ENCODE assay signal across 9 mouse cellular contexts in genomic region chr5:101932971-101933810, GRCm38 (mm10).
DNase-seq lines count a peak whose midpoint lies in the region; ATAC-seq and TF ChIP-seq lines count a peak whose summit lies in the region.
"Had no signal": no experiment of that assay in that cellular context is flagged by ENCODE, and none has a peak within 500 bp of the region (broad histone marks: within the 10 kb centered on the region; RNA-seq: fewer than 3 reads in every experiment).

No protein-coding gene starts in this region.

- no peak overlapping the region for H3K27ac ChIP-seq in midbrain, postnatal 0 days (ENCODE audit: low read depth, low read length)
- H3K27ac ChIP-seq in midbrain, embryonic 13.5 days = no peak overlapping the region
- H3K27ac ChIP-seq in limb, embryonic 10.5 days = no peak overlapping the region
- H3K27ac ChIP-seq: embryonic facial prominence, embryonic 12.5 days had no signal

- no peaks in the 10 kb centered on the region for H3K27me3 ChIP-seq in midbrain, postnatal 0 days (ENCODE audit: insufficient read depth, low read length)
- H3K27me3 ChIP-seq in midbrain, embryonic 13.5 days = no peaks in the 10 kb centered on the region
- no peaks in the 10 kb centered on the region for H3K27me3 ChIP-seq in limb, embryonic 10.5 days (ENCODE audit: low read depth, poor library complexity, severe bottlenecking)
- H3K27me3 ChIP-seq: embryonic facial prominence, embryonic 12.5 days had no signal

- H3K4me3 ChIP-seq in midbrain, postnatal 0 days (ENCODE audit: low read depth, low read length) = no peak overlapping the region
- no peak overlapping the region for H3K4me3 ChIP-seq in midbrain, embryonic 13.5 days (replicated peaks)
- no peak overlapping the region for H3K4me3 ChIP-seq in limb, embryonic 10.5 days
- H3K4me3 ChIP-seq: embryonic facial prominence, embryonic 12.5 days had no signal

- no peak overlapping the region for H3K9ac ChIP-seq in midbrain, postnatal 0 days (replicated peaks; ENCODE audit: low read length, poor library complexity, severe bottlenecking)
- H3K9ac ChIP-seq in midbrain, embryonic 13.5 days (replicated peaks) = no peak overlapping the region
- H3K9ac ChIP-seq: embryonic facial prominence, embryonic 12.5 days had no signal

- DNase-seq in gastrocnemius, adult 18-20 months (ENCODE audit: low spot score) = peak; percentile 44
- no peak for DNase-seq in gastrocnemius, adult 8-10 months (ENCODE audit: low spot score in 2 of 2)
- peak; percentile 34 for DNase-seq in midbrain, postnatal 0 days (ENCODE audit: low spot score)
- peak; percentile 66 for DNase-seq in layer of hippocampus, adult 9-11 months
- DNase-seq in limb, embryonic 10.5 days (ENCODE audit: low spot score) = no peak
- DNase-seq in cerebellum, adult 11-12 months = no peak
- DNase-seq in kidney, postnatal 10 days = no peak

- no peaks in the 10 kb centered on the region for H3K9me3 ChIP-seq in midbrain, postnatal 0 days (ENCODE audit: low read length)
- no peaks in the 10 kb centered on the region for H3K9me3 ChIP-seq in midbrain, embryonic 13.5 days
- no peaks in the 10 kb centered on the region for H3K9me3 ChIP-seq in limb, embryonic 10.5 days (replicated peaks)
- H3K9me3 ChIP-seq: embryonic facial prominence, embryonic 12.5 days had no signal

- no peak overlapping the region for H3K4me2 ChIP-seq in midbrain, postnatal 0 days (ENCODE audit: low read depth, low read length, poor library complexity, severe bottlenecking)
- H3K4me2 ChIP-seq in midbrain, embryonic 13.5 days (replicated peaks) = no peak overlapping the region
- H3K4me2 ChIP-seq: embryonic facial prominence, embryonic 12.5 days had no signal

- no peak for TF ChIP-seq CTCF in midbrain, postnatal 0 days (IDR thresholded peaks at IDR 0.05)

- H3K4me1 ChIP-seq in midbrain, postnatal 0 days (ENCODE audit: insufficient read depth, low read length) = no peaks in the 10 kb centered on the region
- H3K4me1 ChIP-seq in midbrain, embryonic 13.5 days (replicated peaks) = 0 out of 2 replicates have a peak, but pooled peaks cover 5% of the 10 kb centered on the region
- no peaks in the 10 kb centered on the region for H3K4me1 ChIP-seq in limb, embryonic 10.5 days
- H3K4me1 ChIP-seq: embryonic facial prominence, embryonic 12.5 days had no signal

- 64% methylated on average over 15 of the region's 15 CpGs for WGBS in midbrain, postnatal 0 days
- 80% methylated on average over 15 of the region's 15 CpGs for WGBS in midbrain, embryonic 13.5 days
- 91% methylated on average over 15 of the region's 15 CpGs for WGBS in limb, embryonic 10.5 days

- ATAC-seq in midbrain, postnatal 0 days (ENCODE audit: low FRiP score) = no peak
- ATAC-seq in midbrain, embryonic 13.5 days = no peak

- H3K36me3 ChIP-seq in midbrain, postnatal 0 days (ENCODE audit: insufficient read depth, low read length) = peaks cover 44% of the 10 kb centered on the region
- H3K36me3 ChIP-seq in midbrain, embryonic 13.5 days = peaks cover 76% of the 10 kb centered on the region
- peaks cover 91% of the 10 kb centered on the region for H3K36me3 ChIP-seq in limb, embryonic 10.5 days

Comparison
In these comparisons a context has a peak if more than half of its experiments do, and no peak if none do; other contexts are left out.
1. DNase-seq: peak in gastrocnemius, adult 18-20 months (single experiment), midbrain, postnatal 0 days (single experiment) and layer of hippocampus, adult 9-11 months (single experiment); none in gastrocnemius, adult 8-10 months (0 of 2), limb, embryonic 10.5 days (single experiment), cerebellum, adult 11-12 months (single experiment) and kidney, postnatal 10 days (single experiment).